Mouse (Mus musculus): ENCODE data around the gene Ildr2.

- TF ChIP-seq POLR2A (IDR thresholded peaks at IDR 0.05; ENCODE audit: low read depth, low read length) (no peak), CTCF (IDR thresholded peaks at IDR 0.05; ENCODE audit: extremely low read depth, insufficient read length, insufficient replicate concordance, low read depth, low read length) (no peak)
Observed at GRCm38 (mm10) chr1:166311151-166311550, 57.2 kb downstream of the Ildr2 start.
